Mouse (Mus musculus) cerebellum, adult 11-12 months (tissue): ENCODE measurements around the gene Csf3.
"Not testable (repeated sequence)": the region's sequence is repeated elsewhere in the genome, so short reads cannot be mapped to it uniquely, and the experiment has no call there.

Source experiments
- DNase-seq: peaks from one replicate; pipeline ENCODE4 v3.0.0; 2022

The Csf3 gene

DNA sequence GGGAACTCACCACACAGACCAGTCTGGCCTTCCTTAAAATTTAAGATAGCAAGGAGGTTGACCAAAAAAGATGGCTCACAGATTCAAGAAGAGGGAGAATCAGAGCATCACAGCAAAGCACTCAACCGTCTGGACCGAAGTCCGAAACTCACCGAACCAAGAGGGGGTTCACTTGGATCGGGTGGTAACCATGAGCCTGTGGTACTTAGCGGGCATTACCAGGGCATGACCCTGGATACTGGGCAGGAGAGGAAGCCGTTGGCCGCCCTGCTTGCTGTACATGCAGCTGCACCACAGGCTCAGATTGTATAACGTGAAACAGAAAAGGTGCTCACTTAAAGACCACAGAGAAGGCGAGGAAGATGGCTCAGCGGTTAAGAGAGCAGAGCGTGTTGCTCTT, 3.8 kb upstream of the Csf3 start:
- DNase-seq, result no peak

DNA sequence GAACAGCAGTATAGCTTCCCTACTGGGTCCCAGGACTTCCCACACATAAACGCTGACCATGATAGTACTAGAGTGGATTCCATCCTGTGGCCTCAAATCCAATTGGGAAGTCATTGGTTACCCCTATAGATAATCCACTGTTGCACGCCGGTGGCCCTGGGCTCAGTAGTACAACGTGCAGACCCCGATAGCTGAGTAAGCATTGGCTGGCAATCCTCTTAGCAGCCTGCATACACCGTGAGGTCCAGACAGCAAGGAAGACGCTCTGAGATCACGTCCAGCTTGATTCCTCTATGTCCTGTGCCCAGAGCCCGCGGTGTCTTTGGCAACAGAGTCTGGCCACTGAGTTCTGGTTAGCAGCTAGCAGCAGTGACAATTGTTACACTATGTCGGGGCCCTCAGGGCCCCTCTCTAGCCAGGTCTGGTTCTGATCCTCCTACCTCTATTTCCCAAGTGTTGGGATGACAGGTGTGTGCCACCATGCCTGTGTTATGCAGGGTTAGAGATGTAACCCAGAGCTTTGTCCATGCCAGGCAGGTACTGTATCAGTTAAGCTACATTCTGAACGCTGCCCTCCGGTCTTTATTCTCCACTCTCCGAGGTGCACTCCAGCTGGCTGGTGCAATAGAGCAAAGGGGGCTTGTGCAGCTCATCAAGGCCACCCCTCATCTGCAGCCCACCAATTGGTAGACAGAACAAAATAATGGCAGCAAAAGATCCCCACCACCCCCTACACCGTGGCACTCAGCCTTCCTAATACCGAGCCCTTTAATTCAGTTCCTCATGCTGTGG, 2.0 kb upstream of the Csf3 start:
- no peak for DNase-seq

DNA sequence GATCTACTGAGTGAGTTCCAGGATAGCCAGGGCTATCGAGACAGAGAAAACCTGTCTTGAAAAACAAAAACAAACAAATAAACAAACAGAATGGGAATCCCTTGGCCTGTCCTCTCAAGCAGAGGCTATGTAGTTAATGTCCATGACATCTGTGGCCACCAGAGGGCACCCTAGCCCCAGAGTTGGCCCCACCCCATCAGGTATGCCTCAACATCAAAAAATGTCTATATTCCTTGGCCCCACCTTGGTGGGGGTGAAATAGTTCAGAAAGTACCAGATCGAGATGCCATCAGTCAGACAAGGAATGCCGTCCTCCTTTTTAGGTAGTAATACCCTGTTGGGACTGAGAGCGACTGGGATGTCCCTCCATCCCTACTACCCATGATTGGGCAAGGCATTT, 1.2 kb upstream of the Csf3 start:
- peak; percentile 73 for DNase-seq

DNA sequence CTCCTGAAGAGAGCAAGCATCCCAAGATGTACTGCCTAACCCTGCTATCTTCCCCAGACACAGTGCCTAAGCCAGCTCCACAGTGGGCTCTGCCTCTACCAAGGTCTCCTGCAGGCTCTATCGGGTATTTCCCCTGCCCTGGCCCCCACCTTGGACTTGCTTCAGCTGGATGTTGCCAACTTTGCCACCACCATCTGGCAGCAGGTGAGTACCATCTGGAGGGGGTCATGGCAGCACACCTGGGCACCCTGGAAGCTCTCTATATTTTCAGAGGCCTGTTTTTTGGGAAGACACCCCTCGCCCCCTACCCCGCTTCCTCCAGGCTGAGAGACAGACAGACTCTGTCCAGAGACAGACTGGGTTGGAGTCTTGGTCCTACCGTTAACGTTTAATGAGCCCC, 1.3 kb downstream of the Csf3 start:
- no peak for DNase-seq

DNA sequence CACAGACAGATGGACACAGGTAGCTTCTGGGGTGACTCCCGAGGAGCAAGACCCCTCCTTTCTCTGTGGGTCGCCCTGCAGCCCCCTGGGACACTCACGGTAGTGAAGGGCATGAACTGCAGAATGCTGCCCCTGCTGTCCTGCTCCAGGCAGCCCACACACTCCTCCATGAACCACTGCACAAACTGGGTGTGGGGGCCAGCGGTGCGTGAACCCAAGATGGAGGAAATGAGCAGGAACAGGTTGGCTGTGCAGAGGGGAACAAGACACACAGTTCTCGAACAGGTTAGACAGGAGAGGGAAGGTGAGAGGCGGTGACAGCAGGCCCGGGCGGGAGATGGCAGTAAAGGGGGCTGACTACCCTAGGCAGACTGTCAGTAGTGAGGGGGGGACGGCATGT, 4.0 kb downstream of the Csf3 start:
- no peak for DNase-seq

DNA sequence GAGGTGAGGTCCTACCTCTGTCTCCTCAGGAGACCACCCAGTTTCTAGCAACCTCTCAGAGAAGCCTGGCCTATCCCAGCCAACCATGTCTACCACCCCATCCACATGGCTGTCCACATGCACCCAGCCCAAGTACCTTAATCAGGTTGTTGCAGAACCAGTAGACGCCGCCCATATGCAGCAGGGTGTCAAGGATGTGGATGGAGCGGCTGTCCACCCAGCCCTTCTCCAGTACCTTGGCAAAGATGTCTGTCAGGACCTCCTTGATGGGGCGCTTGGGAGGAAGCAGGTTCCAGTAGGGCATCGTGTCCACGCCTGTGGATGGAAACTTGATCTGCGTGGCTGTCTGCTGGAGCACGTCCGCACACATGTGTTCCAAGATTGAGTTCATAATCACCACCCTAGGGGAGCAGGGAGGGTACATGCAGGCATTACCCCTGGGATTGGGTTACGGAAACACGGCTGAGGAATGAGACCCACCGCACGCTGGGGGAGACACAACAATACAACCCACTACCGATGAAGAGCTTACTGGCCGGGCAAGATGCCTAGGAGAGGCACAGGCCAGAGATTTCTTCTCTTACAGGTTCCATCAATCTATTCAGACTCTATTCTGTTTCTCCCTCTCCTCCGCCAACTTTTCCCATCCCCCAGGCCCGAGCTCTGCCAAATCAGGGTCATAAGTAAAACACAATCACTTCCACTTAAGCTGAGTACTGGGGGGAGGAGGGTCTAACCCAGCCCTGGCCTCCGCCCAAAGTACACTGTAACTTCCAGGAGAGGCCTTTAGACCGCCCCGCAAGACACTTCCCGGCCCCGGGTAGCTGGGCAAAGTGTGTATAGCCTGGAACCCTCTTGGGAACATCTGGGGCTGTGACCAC, 6.6 kb downstream of the Csf3 start:
- no peak for DNase-seq

DNA sequence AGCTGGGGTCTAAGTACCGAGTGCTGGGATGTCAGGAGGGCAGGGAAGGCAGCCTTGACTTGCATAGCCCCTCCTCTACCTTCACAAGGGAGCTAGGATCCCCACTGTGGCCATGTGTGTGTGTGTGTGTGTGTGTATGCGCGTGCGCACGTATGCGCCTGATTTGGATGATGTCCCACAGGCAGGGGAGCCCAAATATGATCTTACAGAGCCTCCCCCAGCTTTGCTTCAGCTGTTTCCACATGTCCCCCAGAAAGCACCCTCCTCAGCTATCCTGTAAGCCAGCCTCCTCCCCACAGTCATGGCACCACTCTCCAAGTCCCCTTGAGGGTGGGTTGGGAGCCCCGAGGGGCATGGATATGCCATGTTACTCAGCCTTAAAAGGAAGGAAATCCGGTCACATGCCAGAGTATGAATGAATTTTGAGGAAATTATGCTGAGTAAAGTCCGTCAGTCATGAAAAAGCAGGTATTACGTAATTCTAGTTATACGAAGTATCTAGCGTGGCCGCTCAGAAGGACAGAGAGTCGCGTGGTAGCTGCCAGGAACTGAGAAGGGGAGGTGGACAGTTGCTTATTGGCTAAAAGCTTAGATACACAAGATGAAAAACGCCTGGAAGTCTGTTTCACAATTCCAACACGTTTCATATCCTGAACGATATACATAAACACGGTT, 7.4 kb downstream of the Csf3 start:
- no peak for DNase-seq

DNA sequence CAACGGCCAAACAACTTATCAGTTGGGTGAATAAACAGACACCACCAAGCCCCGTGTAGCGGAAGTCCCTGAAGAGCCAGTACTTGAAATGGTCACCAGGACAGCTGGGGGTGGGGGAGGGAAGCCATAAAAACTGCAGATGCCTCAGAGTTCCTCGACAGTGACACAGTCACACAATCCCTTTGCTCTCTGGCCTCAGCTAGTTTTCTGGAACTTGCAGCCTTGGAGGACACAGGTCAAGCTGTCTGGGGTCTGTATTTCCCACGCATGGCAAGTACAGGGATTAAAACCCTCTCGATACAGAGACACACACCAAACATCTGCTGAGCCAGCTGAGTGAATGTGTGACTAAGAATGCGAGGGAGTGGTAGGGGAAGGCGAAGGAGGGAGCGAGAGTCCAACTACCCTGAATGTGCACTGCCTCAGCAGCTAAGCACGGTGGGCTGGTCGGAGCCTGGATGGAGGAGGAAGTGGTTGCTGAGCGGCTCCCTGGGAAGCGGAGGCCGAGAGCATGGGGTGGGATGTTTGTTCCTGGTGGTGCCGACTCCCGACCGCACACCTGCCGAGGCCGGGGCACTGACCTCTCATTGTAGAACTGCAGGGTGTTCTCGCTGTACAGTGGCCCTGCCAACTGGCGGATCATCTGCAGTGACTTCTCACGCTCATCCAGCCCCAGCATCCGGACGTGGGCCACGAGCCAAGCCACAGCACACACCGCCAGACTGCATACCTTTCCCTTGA, 8.1 kb downstream of the Csf3 start:
- DNase-seq, result no peak

DNA sequence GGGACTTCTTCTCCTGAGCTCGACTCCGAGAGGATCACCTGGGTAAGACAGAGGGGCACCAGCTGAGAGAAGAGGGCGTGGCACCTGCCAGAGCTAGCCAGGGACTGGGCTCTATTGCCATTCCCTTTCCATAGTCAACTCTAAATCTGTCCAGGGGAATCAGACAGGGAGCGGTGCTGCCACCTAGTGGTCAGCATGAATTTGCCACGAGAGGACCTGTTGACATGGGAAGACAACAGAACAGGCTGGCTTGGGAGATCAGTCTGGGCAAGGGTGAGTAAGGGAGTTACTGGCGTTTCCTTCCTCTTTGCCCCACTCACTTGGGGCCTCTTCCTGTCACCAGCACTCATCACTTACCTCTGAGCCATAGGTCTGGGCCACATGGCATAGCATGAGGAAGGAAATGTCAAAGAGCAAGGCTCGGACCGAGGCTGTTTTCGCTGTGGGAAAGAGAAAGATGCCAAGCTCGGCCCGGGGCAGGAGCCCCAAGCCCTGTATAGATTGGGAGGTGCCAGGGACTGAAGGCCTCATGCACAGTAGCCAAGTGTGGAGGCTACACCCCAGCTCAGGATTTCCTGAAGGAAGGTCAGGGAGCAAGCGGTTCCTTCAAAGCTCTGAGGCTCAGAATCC, 9.5 kb downstream of the Csf3 start:
- peak; percentile 71 for DNase-seq

DNA sequence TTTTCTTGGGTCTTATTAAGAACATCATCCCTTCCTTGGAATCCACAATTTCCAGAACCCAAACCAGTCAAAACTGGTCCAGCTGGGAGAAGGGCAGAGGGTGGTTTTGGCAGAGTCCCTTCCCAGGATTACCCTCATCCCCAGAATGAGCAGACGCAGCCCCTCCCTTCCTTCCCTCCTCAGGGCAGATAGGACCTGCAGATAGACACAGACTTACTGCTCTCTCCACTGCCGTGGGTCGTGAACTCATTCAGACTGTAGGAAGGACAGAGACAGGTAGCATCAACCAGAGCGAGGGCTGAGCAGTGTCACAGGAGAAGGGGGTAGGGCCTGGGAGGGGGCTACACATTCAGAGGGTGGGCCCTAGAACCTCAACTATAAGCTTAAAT, 10.0 kb downstream of the Csf3 start:
- DNase-seq, result no peak

DNA sequence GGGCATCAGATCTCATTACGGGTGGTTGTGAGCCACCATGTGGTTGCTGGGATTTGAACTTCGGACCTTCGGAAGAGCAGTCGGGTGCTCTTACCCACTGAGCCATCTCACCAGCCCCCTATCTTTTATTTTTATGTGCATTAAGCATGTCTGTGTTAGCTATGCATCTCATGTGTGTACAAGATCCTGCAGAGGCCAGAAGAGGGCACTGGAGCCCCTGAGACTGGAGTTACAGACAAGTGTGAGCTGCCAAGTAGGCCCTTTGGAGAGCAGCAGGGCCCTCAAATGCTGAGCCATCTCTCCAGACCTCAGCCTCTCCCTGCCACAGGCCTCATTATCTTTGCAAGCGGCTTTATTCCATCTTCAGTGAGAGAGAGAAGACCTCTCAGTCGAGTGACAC, 10.9 kb downstream of the Csf3 start:
- DNase-seq, result not testable (repeated sequence)

DNA sequence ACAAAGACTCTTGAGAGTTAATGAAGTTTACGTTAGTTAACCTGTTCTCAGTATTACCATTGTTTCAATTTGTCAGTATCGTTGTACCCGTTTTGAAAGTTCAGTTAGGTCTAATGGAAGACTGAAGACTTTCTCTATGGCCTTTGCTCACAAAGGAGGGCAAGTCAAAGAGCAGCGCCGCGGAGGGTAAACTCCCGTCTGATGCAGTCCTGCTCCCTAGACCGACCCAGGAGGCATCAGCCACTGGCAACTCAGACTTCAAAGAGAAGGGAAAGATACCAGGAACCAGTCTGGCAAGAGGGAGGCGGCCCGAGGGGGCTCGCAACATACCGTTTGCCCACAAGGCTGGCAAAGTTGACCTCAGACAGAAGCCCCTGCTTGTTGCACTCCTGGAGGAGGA, 12.6 kb downstream of the Csf3 start:
- DNase-seq, result no peak

DNA sequence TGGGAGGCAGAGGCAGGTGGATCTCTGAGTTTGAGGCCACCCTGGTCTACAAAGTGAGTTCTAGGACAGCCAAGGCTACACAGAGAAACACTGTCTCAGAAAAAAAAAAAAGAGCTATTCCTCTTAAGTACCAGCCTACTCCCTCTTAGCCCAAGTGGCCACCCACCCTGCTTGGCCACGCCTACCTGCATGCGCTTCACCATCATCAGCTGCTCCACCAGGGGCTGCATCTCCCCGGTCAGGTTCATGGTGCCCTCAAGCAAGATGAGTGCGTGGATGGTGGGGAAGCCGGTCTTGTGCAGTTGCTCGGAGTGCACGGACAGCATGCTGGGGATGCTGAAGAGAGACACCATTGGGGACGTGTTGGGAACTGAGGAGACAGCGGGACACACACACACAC, 14.9 kb downstream of the Csf3 start:
- DNase-seq, result no peak

DNA sequence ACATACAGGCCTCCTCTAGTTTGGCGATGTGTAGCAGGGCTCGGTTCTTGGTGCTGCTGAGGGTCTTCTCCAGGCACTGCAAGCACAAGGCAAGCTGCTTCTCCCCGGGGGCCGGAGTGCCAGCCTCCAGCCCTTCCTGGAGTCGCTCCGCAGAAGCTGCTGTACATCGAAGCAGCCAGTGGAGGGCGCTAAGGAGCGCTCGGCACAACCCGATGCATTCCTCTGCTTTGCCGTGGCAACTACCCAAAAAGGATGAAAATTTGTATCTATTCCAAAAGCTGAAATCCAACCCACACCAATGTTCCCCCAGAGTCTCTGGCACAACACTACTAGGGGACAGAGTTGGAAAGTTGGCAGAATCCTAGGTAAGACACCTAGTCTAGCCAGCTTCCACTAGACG, 16.8 kb downstream of the Csf3 start:
- DNase-seq, result peak; percentile 86

DNA sequence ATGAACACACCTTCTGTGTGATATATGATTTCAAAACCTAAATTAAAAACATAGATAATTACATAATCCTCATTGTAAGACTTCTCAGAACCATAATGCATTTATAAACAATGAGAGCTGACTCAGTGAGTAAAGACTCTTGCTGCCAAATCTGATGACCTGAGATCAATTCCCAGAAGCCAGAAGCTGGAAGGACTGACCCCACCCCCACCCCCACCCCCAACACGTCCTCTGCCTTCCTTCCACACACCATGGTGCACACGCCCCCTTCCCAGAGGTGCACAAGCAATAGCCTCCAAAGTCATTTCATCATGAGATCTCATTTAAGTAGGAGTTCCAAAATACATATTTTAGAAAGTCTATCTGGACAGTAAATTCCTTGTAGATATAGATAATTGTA, 19.7 kb downstream of the Csf3 start:
- DNase-seq, result no peak

DNA sequence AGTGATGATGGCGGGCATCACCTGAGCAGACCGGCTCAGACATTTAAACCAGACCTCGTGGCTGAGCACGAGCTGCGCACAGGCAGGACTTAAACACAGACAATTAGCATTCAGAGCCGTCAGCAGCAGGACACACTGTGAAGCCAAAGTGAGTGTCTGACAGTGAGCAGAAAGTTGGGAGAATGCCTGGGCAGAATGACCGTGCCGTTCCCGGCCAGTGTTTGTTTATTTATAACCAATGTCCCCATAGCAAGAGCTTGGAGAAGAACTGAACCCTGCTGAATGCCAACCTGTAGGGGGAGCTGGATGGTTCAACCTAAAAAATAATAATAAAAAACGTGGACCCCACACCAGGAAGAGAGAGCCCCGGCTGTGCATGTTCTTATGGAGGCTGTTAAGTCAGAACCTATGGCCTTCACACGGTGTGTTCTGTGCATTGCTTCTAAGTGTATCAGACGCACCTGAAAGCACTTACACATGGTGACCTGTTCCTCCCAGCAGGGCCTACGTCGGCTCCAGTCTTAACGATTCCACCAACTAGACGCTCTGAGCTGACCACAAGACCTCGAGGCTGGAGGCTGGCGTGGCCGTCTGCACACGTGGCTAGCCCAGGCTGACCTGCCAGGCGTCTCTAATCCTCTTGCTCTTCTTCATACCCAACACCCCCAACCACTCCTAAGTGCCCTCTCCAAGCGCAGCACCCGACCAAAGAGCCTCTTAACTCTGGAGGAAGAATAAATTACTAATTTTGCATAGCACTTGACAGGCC, 20.6 kb downstream of the Csf3 start:
- peak; percentile 81 for DNase-seq

DNA sequence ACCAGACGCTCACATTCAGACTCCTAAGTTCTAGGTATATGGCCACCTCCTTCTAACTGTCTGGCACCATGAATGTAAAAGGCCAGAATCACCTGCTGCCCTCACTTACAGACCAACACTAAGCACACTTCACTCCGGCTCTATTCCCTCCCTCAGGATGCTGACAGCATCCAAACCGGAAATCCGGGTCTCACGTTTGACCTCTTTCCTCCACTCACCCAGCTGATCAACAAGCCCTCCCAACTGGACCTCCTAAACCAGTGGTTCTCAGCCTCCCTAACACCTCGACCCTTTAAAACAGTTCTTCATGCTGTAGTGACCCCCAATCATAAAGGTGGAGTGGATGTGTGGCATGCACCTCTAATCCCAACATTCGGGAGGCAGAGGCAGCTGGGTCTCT, 22.0 kb downstream of the Csf3 start:
- DNase-seq, result no peak

DNA sequence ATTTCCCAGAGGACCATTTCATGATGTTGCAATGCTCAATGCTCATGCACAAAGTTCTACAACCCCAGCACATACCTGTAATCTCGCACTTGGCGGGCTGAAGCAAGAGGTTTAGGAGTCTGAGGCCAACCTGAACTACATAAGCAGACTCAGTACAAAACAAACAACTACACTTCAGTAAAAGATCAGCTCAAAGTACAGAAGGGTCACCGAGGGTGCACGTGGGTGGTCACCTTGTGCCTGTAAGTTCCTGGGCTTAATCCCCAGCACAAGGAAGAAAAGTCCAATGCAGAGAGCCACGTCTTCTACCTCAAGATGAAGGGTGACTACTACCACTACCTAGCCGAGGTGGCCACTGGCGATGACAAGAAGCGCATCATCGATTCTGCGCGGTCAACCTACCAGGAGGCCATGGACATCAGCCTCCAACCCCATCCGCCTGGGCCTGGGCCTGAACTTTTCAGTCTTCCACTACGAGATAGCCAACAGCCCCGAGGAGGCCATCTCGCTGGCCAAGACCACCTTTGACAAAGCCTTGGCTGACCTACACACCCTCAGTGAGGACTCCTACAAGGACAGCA, 25.0 kb downstream of the Csf3 start:
- no peak for DNase-seq

DNA sequence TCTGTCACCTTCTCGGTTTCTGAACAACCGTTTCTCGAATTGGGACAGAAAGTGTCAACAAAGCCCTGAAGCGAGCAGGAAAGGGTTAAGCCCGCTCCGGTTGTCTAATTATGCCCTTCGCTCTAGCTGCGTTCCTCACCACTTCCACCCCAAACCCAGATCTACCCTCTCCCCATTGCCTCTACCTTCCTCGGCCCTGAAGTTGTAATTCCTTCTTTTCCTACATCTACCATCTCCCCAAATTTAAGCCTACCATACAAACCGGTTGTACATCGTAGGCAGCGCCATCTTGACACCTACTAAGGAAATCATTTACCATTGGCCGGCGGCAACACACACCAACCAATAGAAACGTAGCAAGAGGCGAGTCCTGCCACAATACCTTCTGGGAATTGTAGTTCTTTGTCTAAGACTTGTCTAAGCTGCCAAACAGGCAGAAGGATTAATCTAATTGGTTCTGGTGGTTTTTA, 28.1 kb downstream of the Csf3 start, which contains the start of gene Med24:
TSS of gene Med24 (minus strand) at position 317 of the 470 bp plus-strand sequence.
- DNase-seq, result peak; percentile 90

DNA sequence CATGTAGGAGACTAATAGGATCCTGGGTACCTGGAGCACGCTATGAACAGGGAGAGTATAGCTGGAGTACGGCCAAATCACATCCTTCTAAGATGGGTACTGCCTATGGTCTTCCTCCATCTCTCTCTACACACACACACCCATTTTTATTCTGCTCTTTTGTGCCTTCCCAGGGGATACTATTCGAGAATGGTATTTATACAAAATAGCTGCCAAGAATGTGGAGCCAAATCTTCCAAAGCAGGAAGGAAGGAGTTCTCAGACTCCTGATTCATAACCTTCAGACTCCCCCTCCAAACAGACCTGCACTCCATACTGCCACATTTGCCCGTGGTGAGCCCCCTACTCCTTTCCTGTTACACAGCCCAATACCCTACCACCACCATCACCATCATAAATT, 29.7 kb downstream of the Csf3 start:
- no peak for DNase-seq

DNA sequence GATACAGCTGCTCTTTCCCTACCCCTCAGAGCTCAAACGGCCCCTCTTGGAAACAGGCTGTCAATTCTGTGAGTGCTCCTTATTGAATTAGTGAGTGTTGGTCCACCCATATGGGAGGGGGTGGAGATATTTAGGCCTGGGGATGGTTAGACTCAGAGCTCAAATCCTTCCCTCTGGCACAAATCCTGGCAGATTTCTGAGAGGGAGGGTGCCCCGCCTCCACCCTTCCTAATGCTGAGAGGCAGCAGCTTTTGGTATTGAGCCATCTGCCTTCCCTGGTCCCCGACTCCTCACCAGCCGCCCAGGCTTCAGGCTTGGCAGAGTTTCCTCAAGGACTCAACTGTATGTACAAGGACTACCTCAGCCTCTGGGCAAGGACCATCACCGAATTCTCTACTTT, 30.1 kb downstream of the Csf3 start:
- peak; percentile 65 for DNase-seq
